8 mouse cellular contexts compared by ENCODE assay signal in genomic region chr10:25432938-25433337, GRCm38 (mm10).
DNase-seq lines count a peak whose midpoint lies in the region; ATAC-seq lines count a peak whose summit lies in the region.

No protein-coding gene starts in this region.

- H3K4me1 ChIP-seq in liver, embryonic 13.5 days (replicated peaks) = peaks cover 39% of the 10 kb centered on the region
- H3K4me1 ChIP-seq in liver, embryonic 11.5 days (replicated peaks; ENCODE audit: control insufficient read depth, insufficient read depth, low read length) = peaks cover 11% of the 10 kb centered on the region
- peaks cover 54% of the 10 kb centered on the region for H3K4me1 ChIP-seq in limb, embryonic 15.5 days

- H3K9me3 ChIP-seq in liver, embryonic 13.5 days (replicated peaks) = no peaks in the 10 kb centered on the region
- no peaks in the 10 kb centered on the region for H3K9me3 ChIP-seq in liver, embryonic 11.5 days (ENCODE audit: control insufficient read depth, low read length)
- no peaks in the 10 kb centered on the region for H3K9me3 ChIP-seq in limb, embryonic 15.5 days

- H3K27ac ChIP-seq in liver, embryonic 13.5 days = no peak overlapping the region
- no peak overlapping the region for H3K27ac ChIP-seq in liver, embryonic 11.5 days (ENCODE audit: low read depth, low read length)
- H3K27ac ChIP-seq in limb, embryonic 15.5 days = peak overlapping the region; percentile 71

- no peak for ATAC-seq in liver, embryonic 13.5 days (ENCODE audit: low read depth)
- ATAC-seq in liver, embryonic 11.5 days (replicated peaks; ENCODE audit: low FRiP score) = no peak
- ATAC-seq in limb, embryonic 15.5 days (ENCODE audit: insufficient number of reproducible peaks, low FRiP score, low TSS enrichment, low read depth) = no peak

- no peaks in the 10 kb centered on the region for H3K36me3 ChIP-seq in liver, embryonic 13.5 days
- no peaks in the 10 kb centered on the region for H3K36me3 ChIP-seq in liver, embryonic 11.5 days (ENCODE audit: control insufficient read depth, insufficient read depth, low read length)
- no peaks in the 10 kb centered on the region for H3K36me3 ChIP-seq in limb, embryonic 15.5 days

- no peak overlapping the region for H3K9ac ChIP-seq in liver, embryonic 13.5 days
- no peak overlapping the region for H3K9ac ChIP-seq in liver, embryonic 11.5 days (ENCODE audit: low read depth, low read length)
- no peak overlapping the region for H3K9ac ChIP-seq in limb, embryonic 15.5 days

- no peaks in the 10 kb centered on the region for H3K27me3 ChIP-seq in liver, embryonic 13.5 days
- H3K27me3 ChIP-seq in liver, embryonic 11.5 days (replicated peaks; ENCODE audit: control insufficient read depth, insufficient read depth, low read length) = no peaks in the 10 kb centered on the region
- H3K27me3 ChIP-seq in limb, embryonic 15.5 days = no peaks in the 10 kb centered on the region

- WGBS in liver, embryonic 13.5 days (ENCODE audit: insufficient replicate concordance) = 45% methylated on average over 5 of the region's 5 CpGs
- WGBS in liver, embryonic 11.5 days = 39% methylated on average over 5 of the region's 5 CpGs
- WGBS in limb, embryonic 15.5 days = 44% methylated on average over 5 of the region's 5 CpGs

- peak; percentile 63 for DNase-seq in adrenal gland, adult 2 months
- DNase-seq in adrenal gland, adult 18-20 months (ENCODE audit: low spot score in 2 of 2) = no peak
- no peak for DNase-seq in liver, embryonic 13.5 days
- no peak for DNase-seq in liver, embryonic 11.5 days (ENCODE audit: low spot score)
- DNase-seq in brain, adult 2 months (ENCODE audit: low read depth, low spot score) = peak; percentile 69
- DNase-seq in layer of hippocampus, adult 11-12 months (ENCODE audit: low spot score) = no peak
- no peak for DNase-seq in cerebellum, adult 9-11 months

- no peak overlapping the region for H3K4me3 ChIP-seq in liver, embryonic 13.5 days (replicated peaks)
- no peak overlapping the region for H3K4me3 ChIP-seq in liver, embryonic 11.5 days (ENCODE audit: low read depth, low read length)
- H3K4me3 ChIP-seq in limb, embryonic 15.5 days = no peak overlapping the region

- 0 out of 2 replicates have a peak overlapping the region, but pooled peaks have one; percentile 2 for H3K4me2 ChIP-seq in liver, embryonic 13.5 days
- H3K4me2 ChIP-seq in liver, embryonic 11.5 days = no peak overlapping the region
- H3K4me2 ChIP-seq in limb, embryonic 15.5 days = no peak overlapping the region

Comparison
In these comparisons a context has a peak if more than half of its experiments do, and no peak if none do; other contexts are left out.
1. DNase-seq: peak in adrenal gland, adult 2 months (single experiment) and brain, adult 2 months (single experiment); none in adrenal gland, adult 18-20 months (0 of 2), liver, embryonic 13.5 days (single experiment), liver, embryonic 11.5 days (single experiment), layer of hippocampus, adult 11-12 months (single experiment) and cerebellum, adult 9-11 months (single experiment).